Mouse (Mus musculus): ENCODE results near the gene Opa1. TPM values are rescaled to one million over a fixed set of nuclear protein-coding genes. Genes with fewer than 3 reads are reported as not detected.

The Opa1 gene
- polyA plus RNA-seq, 1 experiment: 41.2 TPM

- DNase-seq (ENCODE audit: low read depth): peak; percentile 47
- TF ChIP-seq CTCF (IDR thresholded peaks at IDR 0.05; ENCODE audit: borderline replicate concordance, extremely low read depth, insufficient read depth, insufficient read length) (no peak), POLR2A (IDR thresholded peaks at IDR 0.05; ENCODE audit: borderline replicate concordance, extremely low read depth, insufficient read depth, insufficient read length, poor library complexity, severe bottlenecking) (no peak)
Observed at GRCm38 (mm10) chr16:29579787-29580176, 648 bp downstream of the Opa1 start.

DNA sequence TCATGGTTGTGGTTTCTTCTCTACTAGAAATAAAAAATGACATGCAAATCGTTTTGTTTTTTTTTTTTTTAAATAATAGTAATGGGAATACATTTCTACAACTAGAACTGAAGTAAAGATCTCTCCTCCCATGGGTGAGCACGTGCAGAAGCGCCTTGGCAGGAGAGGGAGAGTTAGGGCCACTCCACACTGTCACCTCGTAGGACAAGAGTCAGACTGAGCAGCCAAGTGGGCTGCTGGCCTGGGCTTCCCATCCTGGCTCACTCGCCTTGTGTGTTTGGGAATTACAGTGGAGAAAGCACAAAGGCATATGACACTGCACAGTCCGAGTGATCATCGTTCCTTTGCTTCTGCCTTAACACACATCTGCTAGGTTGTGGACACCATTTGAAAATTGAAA, 13.0 kb downstream of the Opa1 start:
- DNase-seq (ENCODE audit: low read depth): no peak

GRCm38 (mm10) chr16:29597122-29597521, 18.0 kb downstream of the Opa1 start:
- TF ChIP-seq CTCF (IDR thresholded peaks at IDR 0.05; ENCODE audit: borderline replicate concordance, extremely low read depth, insufficient read depth, insufficient read length) (no peak), POLR2A (IDR thresholded peaks at IDR 0.05; ENCODE audit: borderline replicate concordance, extremely low read depth, insufficient read depth, insufficient read length, poor library complexity, severe bottlenecking) (no peak)
- DNase-seq (ENCODE audit: low read depth): no peak

More for the DNA sequence above, 13.0 kb downstream of the Opa1 start:
- no peak for TF ChIP-seq CTCF (IDR thresholded peaks at IDR 0.05; ENCODE audit: borderline replicate concordance, extremely low read depth, insufficient read depth, insufficient read length)
- TF ChIP-seq POLR2A (IDR thresholded peaks at IDR 0.05; ENCODE audit: borderline replicate concordance, extremely low read depth, insufficient read depth, insufficient read length, poor library complexity, severe bottlenecking): no peak

- DNase-seq (ENCODE audit: low read depth): no peak
- no peak for TF ChIP-seq POLR2A (IDR thresholded peaks at IDR 0.05; ENCODE audit: borderline replicate concordance, extremely low read depth, insufficient read depth, insufficient read length, poor library complexity, severe bottlenecking)
Observed at GRCm38 (mm10) chr16:29605546-29605945, 26.4 kb downstream of the Opa1 start.

- TF ChIP-seq POLR2A (IDR thresholded peaks at IDR 0.05; ENCODE audit: borderline replicate concordance, extremely low read depth, insufficient read depth, insufficient read length, poor library complexity, severe bottlenecking): no peak
- TF ChIP-seq CTCF (IDR thresholded peaks at IDR 0.05; ENCODE audit: borderline replicate concordance, extremely low read depth, insufficient read depth, insufficient read length): no peak
- no peak for DNase-seq (ENCODE audit: low read depth)
Observed at GRCm38 (mm10) chr16:29607131-29607530, 28.0 kb downstream of the Opa1 start.

GRCm38 (mm10) chr16:29614762-29615161, 35.6 kb downstream of the Opa1 start:
- no peak for DNase-seq (ENCODE audit: low read depth)
- no peak for TF ChIP-seq CTCF (IDR thresholded peaks at IDR 0.05; ENCODE audit: borderline replicate concordance, extremely low read depth, insufficient read depth, insufficient read length)
- no peak for TF ChIP-seq POLR2A (IDR thresholded peaks at IDR 0.05; ENCODE audit: borderline replicate concordance, extremely low read depth, insufficient read depth, insufficient read length, poor library complexity, severe bottlenecking)

DNA sequence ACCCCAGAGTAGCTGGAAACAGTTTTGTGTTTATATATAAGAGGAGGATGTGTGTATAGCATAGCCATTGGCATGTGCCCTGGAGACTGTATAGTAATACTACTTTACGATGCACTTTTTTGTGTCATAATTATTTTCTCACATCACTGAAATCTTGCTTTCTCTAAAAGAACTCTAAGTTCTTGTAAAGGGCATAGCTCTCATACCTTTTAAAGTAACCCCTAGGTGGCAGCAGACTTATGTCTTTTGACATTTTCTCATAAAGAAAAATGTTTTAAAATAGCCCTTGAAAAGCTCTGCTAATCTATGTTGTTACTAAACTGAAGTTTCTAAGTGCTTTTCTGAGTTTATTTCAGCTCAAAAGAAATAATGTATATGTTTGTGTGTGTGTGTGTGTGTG, 49.9 kb downstream of the Opa1 start:
- TF ChIP-seq POLR2A (IDR thresholded peaks at IDR 0.05; ENCODE audit: borderline replicate concordance, extremely low read depth, insufficient read depth, insufficient read length, poor library complexity, severe bottlenecking) (no peak), CTCF (IDR thresholded peaks at IDR 0.05; ENCODE audit: borderline replicate concordance, extremely low read depth, insufficient read depth, insufficient read length) (0 out of 2 replicates have a peak, but pooled peaks have one; percentile 8)

GRCm38 (mm10) chr16:29635780-29636179, 56.6 kb downstream of the Opa1 start:
- TF ChIP-seq CTCF (IDR thresholded peaks at IDR 0.05; ENCODE audit: borderline replicate concordance, extremely low read depth, insufficient read depth, insufficient read length) (peak; percentile 35; the same call in 1 of the 2 replicates), POLR2A (IDR thresholded peaks at IDR 0.05; ENCODE audit: borderline replicate concordance, extremely low read depth, insufficient read depth, insufficient read length, poor library complexity, severe bottlenecking) (no peak)
- peak; percentile 66 for DNase-seq (ENCODE audit: low read depth)

More for the DNA sequence above, 49.9 kb downstream of the Opa1 start:
- DNase-seq (ENCODE audit: low read depth): peak; percentile 85

DNA sequence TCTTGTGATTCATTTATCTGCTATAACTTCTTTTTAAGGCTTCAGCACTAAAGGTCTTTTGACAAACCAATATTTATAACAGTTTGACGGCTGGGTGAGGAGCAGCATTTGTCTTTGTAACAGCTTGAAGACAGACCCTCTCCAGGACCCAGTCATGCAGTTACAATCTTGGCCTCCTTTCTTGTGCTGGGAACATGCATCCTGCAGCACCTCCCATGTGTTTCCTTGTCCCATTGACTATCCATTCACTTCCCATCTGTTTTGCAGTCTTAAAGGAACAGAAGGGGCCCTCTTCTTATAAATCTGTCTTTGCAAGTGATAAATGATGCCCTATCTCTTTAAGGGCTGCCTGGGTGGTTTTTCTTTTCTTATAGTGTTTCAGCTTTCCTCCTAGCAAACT, 63.2 kb downstream of the Opa1 start:
- peak; percentile 84 for DNase-seq (ENCODE audit: low read depth)

GRCm38 (mm10) chr16:29644871-29645270, 65.7 kb downstream of the Opa1 start:
- DNase-seq (ENCODE audit: low read depth): no peak
- TF ChIP-seq CTCF (IDR thresholded peaks at IDR 0.05; ENCODE audit: borderline replicate concordance, extremely low read depth, insufficient read depth, insufficient read length) (no peak), POLR2A (IDR thresholded peaks at IDR 0.05; ENCODE audit: borderline replicate concordance, extremely low read depth, insufficient read depth, insufficient read length, poor library complexity, severe bottlenecking) (no peak)

More for the DNA sequence above, 63.2 kb downstream of the Opa1 start:
- TF ChIP-seq POLR2A (IDR thresholded peaks at IDR 0.05; ENCODE audit: borderline replicate concordance, extremely low read depth, insufficient read depth, insufficient read length, poor library complexity, severe bottlenecking): no peak
- TF ChIP-seq CTCF (IDR thresholded peaks at IDR 0.05; ENCODE audit: borderline replicate concordance, extremely low read depth, insufficient read depth, insufficient read length): no peak

- TF ChIP-seq CTCF (IDR thresholded peaks at IDR 0.05; ENCODE audit: borderline replicate concordance, extremely low read depth, insufficient read depth, insufficient read length) (no peak), POLR2A (IDR thresholded peaks at IDR 0.05; ENCODE audit: borderline replicate concordance, extremely low read depth, insufficient read depth, insufficient read length, poor library complexity, severe bottlenecking) (no peak)
Observed at GRCm38 (mm10) chr16:29646202-29646601, 67.1 kb downstream of the Opa1 start.

GRCm38 (mm10) chr16:29656187-29656825, 77.2 kb downstream of the Opa1 start:
- no peak for DNase-seq (ENCODE audit: low read depth)

More at GRCm38 (mm10) chr16:29646202-29646601, 67.1 kb downstream of the Opa1 start:
- no peak for DNase-seq (ENCODE audit: low read depth)

More at GRCm38 (mm10) chr16:29656187-29656825, 77.2 kb downstream of the Opa1 start:
- TF ChIP-seq POLR2A (IDR thresholded peaks at IDR 0.05; ENCODE audit: borderline replicate concordance, extremely low read depth, insufficient read depth, insufficient read length, poor library complexity, severe bottlenecking) (no peak), CTCF (IDR thresholded peaks at IDR 0.05; ENCODE audit: borderline replicate concordance, extremely low read depth, insufficient read depth, insufficient read length) (no peak)

All from brain, embryonic 14.5 days (tissue).